Mouse (Mus musculus) hindbrain, embryonic 12.5 days (tissue): Measurements from ENCODE around the gene Itpkb. TPM values are rescaled to one million over a fixed set of nuclear protein-coding genes. Genes with fewer than 3 reads are reported as not detected.
A peak's percentile ranks its signal among the peaks of the same experiment; 100 is the strongest.

Source experiments
- ATAC-seq: fragments of 200-750 bp; cut with Nextera tagmentation; 2 replicates; pipeline ENCODE4 v1.8.0; 2017; ENCODE audit warnings: moderate TSS enrichment; ENCODE audit not compliant: low FRiP score
- H3K27ac ChIP-seq: fragments of 300-500 bp; sonication (generic); 2 replicates; pipeline ENCODE4 v1.5.1; 2016; ENCODE audit warnings: mild to moderate bottlenecking
- H3K27me3 ChIP-seq: fragments of 300-500 bp; sonication (generic); 2 replicates; pipeline ENCODE4 v1.6.1; 2016; ENCODE audit warnings: mild to moderate bottlenecking
- H3K36me3 ChIP-seq: fragments of 300-500 bp; sonication (generic); 2 replicates; pipeline ENCODE4 v1.6.1; 2016; ENCODE audit warnings: mild to moderate bottlenecking
- H3K4me1 ChIP-seq: fragments of 300-500 bp; sonication (generic); 2 replicates; pipeline ENCODE4 v1.6.1; 2016
- H3K4me2 ChIP-seq: fragments of 300-500 bp; sonication (generic); replicated peaks from 2 replicates; pipeline ENCODE4 v1.6.1; 2016; ENCODE audit warnings: mild to moderate bottlenecking
- H3K4me3 ChIP-seq: fragments of 300-500 bp; sonication (generic); 2 replicates; pipeline ENCODE4 v1.5.1; 2016; ENCODE audit warnings: mild to moderate bottlenecking
- H3K9ac ChIP-seq: fragments of 300-500 bp; sonication (generic); 2 replicates; pipeline ENCODE4 v1.6.1; 2016; ENCODE audit warnings: mild to moderate bottlenecking, moderate library complexity
- H3K9me3 ChIP-seq: fragments of 300-500 bp; sonication (generic); replicated peaks from 2 replicates; pipeline ENCODE4 v1.6.1; 2016; ENCODE audit warnings: mild to moderate bottlenecking
- WGBS: fragments of 180-500 bp; shearing (Covaris S2); methylation state at CpG from one replicate; pipeline ENCODE4 v1.1.7; 2016; 5-methylcytosine and 5-hydroxymethylcytosine counted together
- polyA plus RNA-seq: library from polyadenylated mRNA; unstranded; fragments of >200 nt; fragmentation: Nextera tagmentation; extraction: Ambion mirVana; gene quantifications from 2 replicates; pipeline ENCODE4 v1.2.1, GENCODE M21; 2016

Itpkb gene
- polyA plus RNA-seq, 1 experiment from 2014 or later: 8.3 TPM

GRCm38 (mm10) chr1:180407727-180408719 lies 77.7 kb downstream of the Itpkb start:
- peak overlapping the region; percentile 4; the same call in 1 of the 2 replicates for H3K27ac ChIP-seq
- H3K4me1 ChIP-seq: peaks cover 18% of the 10 kb centered on the region
- H3K4me3 ChIP-seq: no peak overlapping the region
- H3K27me3 ChIP-seq: no peaks in the 10 kb centered on the region
- H3K9me3 ChIP-seq: no peaks in the 10 kb centered on the region
- no peaks in the 10 kb centered on the region for H3K36me3 ChIP-seq
- no peak for ATAC-seq
- no peak overlapping the region for H3K9ac ChIP-seq
- peak overlapping the region; percentile 45 for H3K4me2 ChIP-seq
- WGBS: 75% methylated on average over 18 of the region's 18 CpGs

DNA sequence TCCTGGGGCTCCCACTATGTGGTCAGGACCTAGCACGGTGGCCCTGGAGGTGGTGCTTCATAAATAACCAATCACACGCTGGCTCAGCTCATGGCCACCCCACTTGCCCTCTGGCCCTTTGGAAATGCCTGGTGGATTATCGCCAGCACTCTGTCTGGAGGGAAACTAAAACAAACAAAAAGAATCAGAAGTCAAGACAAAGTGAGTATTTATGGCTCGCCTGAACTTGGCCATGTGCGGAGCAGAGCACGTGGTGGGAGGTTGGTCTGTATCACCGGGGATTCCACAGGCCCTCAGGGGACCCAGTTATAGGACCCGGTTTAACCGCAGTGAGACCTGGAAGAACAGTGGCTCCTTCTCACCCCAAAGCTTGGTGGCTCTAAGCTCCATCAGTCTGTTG lies 78.5 kb downstream of the Itpkb start:
- Histone ChIP-seq H3K36me3 (no peaks in the 10 kb centered on the region), H3K9me3 (no peaks in the 10 kb centered on the region), H3K27me3 (no peaks in the 10 kb centered on the region), H3K4me1 (peaks cover 12% of the 10 kb centered on the region), H3K4me3 (no peak overlapping the region), H3K9ac (no peak overlapping the region), H3K4me2 (no peak overlapping the region), H3K27ac (no peak overlapping the region)
- 65% methylated on average over 9 of the region's 9 CpGs for WGBS
- no peak for ATAC-seq

GRCm38 (mm10) chr1:180409771-180410170 lies 79.5 kb downstream of the Itpkb start:
- ATAC-seq: no peak
- no peak overlapping the region for H3K27ac ChIP-seq
- H3K9ac ChIP-seq: no peak overlapping the region
- H3K27me3 ChIP-seq: no peaks in the 10 kb centered on the region
- H3K4me1 ChIP-seq: peaks cover 4% of the 10 kb centered on the region; the same call in 1 of the 2 replicates
- H3K4me2 ChIP-seq: no peak overlapping the region
- H3K9me3 ChIP-seq: no peaks in the 10 kb centered on the region
- no peaks in the 10 kb centered on the region for H3K36me3 ChIP-seq
- WGBS: 68% methylated on average over 5 of the region's 5 CpGs
- H3K4me3 ChIP-seq: no peak overlapping the region

GRCm38 (mm10) chr1:180410306-180410705 lies 80.0 kb downstream of the Itpkb start:
- 75% methylated on average over 7 of the region's 7 CpGs for WGBS
- Histone ChIP-seq H3K27me3 (no peaks in the 10 kb centered on the region), H3K9me3 (no peaks in the 10 kb centered on the region), H3K4me1 (peaks cover 4% of the 10 kb centered on the region; the same call in 1 of the 2 replicates), H3K9ac (no peak overlapping the region), H3K27ac (no peak overlapping the region), H3K4me2 (no peak overlapping the region), H3K36me3 (no peaks in the 10 kb centered on the region), H3K4me3 (no peak overlapping the region)
- no peak for ATAC-seq

DNA sequence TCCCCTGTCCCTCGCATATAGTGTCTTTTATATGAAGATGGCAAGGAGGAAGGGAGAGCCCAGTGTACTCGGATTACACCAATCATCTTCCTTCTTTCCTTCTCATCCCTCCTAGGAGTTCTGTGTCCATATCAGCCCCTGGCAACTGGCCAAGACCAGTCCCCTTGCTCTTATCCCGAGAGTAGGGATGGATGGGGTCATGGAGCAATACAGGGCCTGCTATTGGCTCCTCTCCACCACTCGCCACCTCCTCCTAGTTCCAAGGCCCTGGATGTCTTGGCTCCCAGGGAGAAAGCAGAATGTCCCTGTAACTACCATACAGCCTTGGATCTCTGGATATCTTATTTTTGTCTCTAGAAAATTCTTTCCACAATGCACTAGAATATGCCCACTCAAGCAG lies 84.8 kb downstream of the Itpkb start:
- no peak overlapping the region for H3K4me3 ChIP-seq
- H3K9me3 ChIP-seq: no peaks in the 10 kb centered on the region
- H3K4me2 ChIP-seq: no peak overlapping the region
- H3K27me3 ChIP-seq: no peaks in the 10 kb centered on the region
- ATAC-seq: no peak
- no peak overlapping the region for H3K27ac ChIP-seq
- 61% methylated on average over 4 of the region's 4 CpGs for WGBS
- H3K36me3 ChIP-seq: 0 out of 2 replicates have a peak, but pooled peaks cover 4% of the 10 kb centered on the region
- H3K4me1 ChIP-seq: no peaks in the 10 kb centered on the region
- H3K9ac ChIP-seq: no peak overlapping the region

- 84% methylated on average over 7 of the region's 7 CpGs for WGBS
- Histone ChIP-seq H3K4me3 (no peak overlapping the region), H3K27ac (no peak overlapping the region), H3K27me3 (no peaks in the 10 kb centered on the region), H3K9ac (no peak overlapping the region), H3K36me3 (0 out of 2 replicates have a peak, but pooled peaks cover 4% of the 10 kb centered on the region), H3K4me1 (peaks cover 7% of the 10 kb centered on the region), H3K4me2 (no peak overlapping the region), H3K9me3 (no peaks in the 10 kb centered on the region)
- ATAC-seq: no peak
These were observed 85.6 kb downstream of the Itpkb start for GRCm38 (mm10) chr1:180415836-180416235.

DNA sequence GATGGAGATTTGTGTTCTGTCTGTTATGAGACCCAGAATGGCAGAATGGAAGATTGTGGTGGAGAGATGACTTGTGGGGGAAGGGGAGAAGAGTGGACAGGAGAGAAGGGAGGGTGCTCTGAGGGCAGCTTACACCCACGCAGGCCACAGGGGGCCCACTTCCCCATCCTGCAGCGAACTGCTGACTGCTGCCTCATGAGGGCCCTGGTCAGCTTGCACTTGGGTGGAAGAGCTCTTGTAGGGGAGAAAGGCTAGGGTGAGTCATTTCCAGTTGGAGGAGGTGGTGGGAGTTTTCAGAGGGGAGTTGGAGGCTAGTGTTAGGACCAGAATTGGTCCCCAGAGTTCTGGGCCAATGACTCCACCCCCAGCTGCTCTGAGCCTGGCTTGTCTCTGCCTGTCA lies 86.8 kb downstream of the Itpkb start:
- no peaks in the 10 kb centered on the region for H3K27me3 ChIP-seq
- no peak overlapping the region for H3K27ac ChIP-seq
- H3K9ac ChIP-seq: no peak overlapping the region
- no peak overlapping the region for H3K4me3 ChIP-seq
- 65% methylated on average over 2 of the region's 2 CpGs for WGBS
- no peak overlapping the region for H3K4me2 ChIP-seq
- H3K4me1 ChIP-seq: peaks cover 17% of the 10 kb centered on the region
- ATAC-seq: no peak
- no peaks in the 10 kb centered on the region for H3K9me3 ChIP-seq
- 0 out of 2 replicates have a peak, but pooled peaks cover 4% of the 10 kb centered on the region for H3K36me3 ChIP-seq

GRCm38 (mm10) chr1:180419059-180419458 lies 88.8 kb downstream of the Itpkb start:
- Histone ChIP-seq H3K9me3 (no peaks in the 10 kb centered on the region), H3K27ac (no peak overlapping the region), H3K9ac (no peak overlapping the region), H3K4me2 (no peak overlapping the region), H3K27me3 (no peaks in the 10 kb centered on the region), H3K4me1 (peaks cover 17% of the 10 kb centered on the region), H3K36me3 (0 out of 2 replicates have a peak, but pooled peaks cover 4% of the 10 kb centered on the region), H3K4me3 (no peak overlapping the region)
- no peak for ATAC-seq
- 94% methylated on average over 2 of the region's 2 CpGs for WGBS

- no peaks in the 10 kb centered on the region for H3K9me3 ChIP-seq
- no peak overlapping the region for H3K9ac ChIP-seq
- ATAC-seq: peak; percentile 77
- H3K4me3 ChIP-seq: no peak overlapping the region
- peak overlapping the region; percentile 13; the same call in 1 of the 2 replicates for H3K4me2 ChIP-seq
- no peaks in the 10 kb centered on the region for H3K27me3 ChIP-seq
- H3K27ac ChIP-seq: no peak overlapping the region
- H3K4me1 ChIP-seq: peaks cover 17% of the 10 kb centered on the region
- H3K36me3 ChIP-seq: 0 out of 2 replicates have a peak, but pooled peaks cover 4% of the 10 kb centered on the region
- WGBS: 29% methylated on average over 8 of the region's 8 CpGs
These were observed 90.3 kb downstream of the Itpkb start for GRCm38 (mm10) chr1:180420496-180421164.

- peaks cover 17% of the 10 kb centered on the region for H3K4me1 ChIP-seq
- H3K36me3 ChIP-seq: 0 out of 2 replicates have a peak, but pooled peaks cover 4% of the 10 kb centered on the region
- 58% methylated on average over 25 of the region's 25 CpGs for WGBS
- peak; percentile 23; the same call in 1 of the 2 replicates for ATAC-seq
- H3K27me3 ChIP-seq: no peaks in the 10 kb centered on the region
- H3K9ac ChIP-seq: no peak overlapping the region
- peak overlapping the region; percentile 13; the same call in 1 of the 2 replicates for H3K4me2 ChIP-seq
- no peak overlapping the region for H3K27ac ChIP-seq
- H3K9me3 ChIP-seq: no peaks in the 10 kb centered on the region
- no peak overlapping the region for H3K4me3 ChIP-seq
These were observed 91.1 kb downstream of the Itpkb start for GRCm38 (mm10) chr1:180421165-180421909.

GRCm38 (mm10) chr1:180422076-180422828 lies 92.0 kb downstream of the Itpkb start:
- no peaks in the 10 kb centered on the region for H3K9me3 ChIP-seq
- WGBS: 35% methylated on average over 11 of the region's 11 CpGs
- H3K27ac ChIP-seq: no peak overlapping the region
- no peak for ATAC-seq
- no peaks in the 10 kb centered on the region for H3K27me3 ChIP-seq
- 0 out of 2 replicates have a peak, but pooled peaks cover 4% of the 10 kb centered on the region for H3K36me3 ChIP-seq
- peaks cover 17% of the 10 kb centered on the region for H3K4me1 ChIP-seq
- no peak overlapping the region for H3K9ac ChIP-seq
- H3K4me3 ChIP-seq: no peak overlapping the region
- H3K4me2 ChIP-seq: no peak overlapping the region
